Mouse (Mus musculus) midbrain, embryonic 15.5 days (tissue): ENCODE measurements around the gene Arhgap10. TPM values are rescaled to one million over a fixed set of nuclear protein-coding genes. Genes with fewer than 3 reads are reported as not detected.

ENCODE experiments used
- ATAC-seq: fragments of 200-750 bp; cut with Nextera tagmentation; replicated peaks from 2 replicates; pipeline ENCODE4 v1.8.0; 2017; ENCODE audit warnings: moderate TSS enrichment
- H3K27ac ChIP-seq: fragments of 300-500 bp; sonication (generic); 2 replicates; pipeline ENCODE4 v1.5.1; 2015; ENCODE audit warnings: mild to moderate bottlenecking, inconsistent platforms
- H3K27me3 ChIP-seq: fragments of 300-500 bp; sonication (generic); replicated peaks from 2 replicates; pipeline ENCODE4 v1.6.1; 2015; ENCODE audit warnings: inconsistent platforms
- H3K36me3 ChIP-seq: fragments of 300-500 bp; sonication (generic); replicated peaks from 2 replicates; pipeline ENCODE4 v1.6.1; 2015; ENCODE audit warnings: inconsistent platforms
- H3K4me1 ChIP-seq: fragments of 300-500 bp; sonication (generic); 2 replicates; pipeline ENCODE4 v1.6.1; 2015; ENCODE audit warnings: inconsistent platforms
- H3K4me2 ChIP-seq: fragments of 300-500 bp; sonication (generic); 2 replicates; pipeline ENCODE4 v1.6.1; 2015; ENCODE audit warnings: inconsistent platforms, mild to moderate bottlenecking, moderate library complexity
- H3K4me3 ChIP-seq: fragments of 300-500 bp; sonication (generic); 2 replicates; pipeline ENCODE4 v1.5.1; 2015; ENCODE audit warnings: mild to moderate bottlenecking, inconsistent platforms
- H3K9ac ChIP-seq: fragments of 300-500 bp; sonication (generic); 2 replicates; pipeline ENCODE4 v1.6.1; 2015; ENCODE audit warnings: mild to moderate bottlenecking, inconsistent platforms
- H3K9me3 ChIP-seq: fragments of 300-500 bp; sonication (generic); 2 replicates; pipeline ENCODE4 v1.6.1; 2016; ENCODE audit warnings: inconsistent platforms
- WGBS: fragments of 180-500 bp; shearing (Covaris S2); methylation state at CpG from one replicate; pipeline ENCODE4 v1.1.7; 2015; ENCODE audit warnings: mixed read lengths; 5-methylcytosine and 5-hydroxymethylcytosine counted together
- polyA plus RNA-seq: library from polyadenylated mRNA; unstranded; fragments of >200 nt; fragmentation: Nextera tagmentation; extraction: Ambion mirVana; gene quantifications from 2 replicates; pipeline ENCODE4 v1.2.1, GENCODE M21; 2015

Arhgap10 gene
- polyA plus RNA-seq, 1 experiment from 2014 or later, result 3.3 TPM

GRCm38 (mm10) chr8:77406846-77407245 is 110.9 kb downstream of the Arhgap10 start:
- Histone ChIP-seq H3K4me2 (no peak overlapping the region), H3K36me3 (no peaks in the 10 kb centered on the region), H3K9me3 (no peaks in the 10 kb centered on the region), H3K27ac (no peak overlapping the region), H3K27me3 (no peaks in the 10 kb centered on the region), H3K4me1 (no peaks in the 10 kb centered on the region), H3K9ac (no peak overlapping the region), H3K4me3 (no peak overlapping the region)
- ATAC-seq, result no peak
- 74% methylated on average over 13 of the region's 13 CpGs for WGBS

- Histone ChIP-seq H3K9ac (no peak overlapping the region), H3K4me2 (no peak overlapping the region), H3K36me3 (no peaks in the 10 kb centered on the region), H3K27ac (no peak overlapping the region), H3K4me3 (no peak overlapping the region), H3K9me3 (no peaks in the 10 kb centered on the region), H3K4me1 (no peaks in the 10 kb centered on the region), H3K27me3 (no peaks in the 10 kb centered on the region)
- WGBS, result 25% methylated on average over 5 of the region's 5 CpGs
- no peak for ATAC-seq
Measured at GRCm38 (mm10) chr8:77406444-77406843, 111.3 kb downstream of the Arhgap10 start.

GRCm38 (mm10) chr8:77404017-77404416 is 113.7 kb downstream of the Arhgap10 start:
- Histone ChIP-seq H3K27ac (no peak overlapping the region), H3K9ac (no peak overlapping the region), H3K4me2 (no peak overlapping the region), H3K9me3 (no peaks in the 10 kb centered on the region), H3K27me3 (no peaks in the 10 kb centered on the region), H3K4me3 (no peak overlapping the region), H3K4me1 (no peaks in the 10 kb centered on the region), H3K36me3 (no peaks in the 10 kb centered on the region)
- ATAC-seq, result no peak
- 80% methylated on average over 6 of the region's 6 CpGs for WGBS

GRCm38 (mm10) chr8:77401934-77402333 is 115.8 kb downstream of the Arhgap10 start:
- over 99% methylated on average over 3 of the region's 3 CpGs for WGBS

DNA sequence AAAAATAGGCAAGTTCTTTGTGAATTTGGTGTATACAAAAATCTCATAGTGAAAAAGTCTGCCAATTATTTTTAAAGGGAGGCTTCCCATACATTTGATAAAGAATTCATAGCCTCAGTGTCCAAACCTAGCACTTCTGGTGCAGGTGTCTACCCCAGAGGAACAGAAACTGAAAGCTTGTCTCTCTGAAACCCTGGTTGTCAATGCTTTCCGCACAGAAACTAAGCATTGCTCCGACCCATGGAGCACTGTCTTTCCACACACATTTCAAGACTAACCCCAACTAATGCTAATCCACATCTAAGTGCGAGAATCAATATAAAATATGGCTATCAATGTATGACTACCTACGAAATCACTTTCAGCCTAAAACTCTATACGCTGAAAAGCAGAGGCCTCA is 116.6 kb downstream of the Arhgap10 start:
- 94% methylated on average over 5 of the region's 5 CpGs for WGBS
- Histone ChIP-seq H3K4me2 (no peak overlapping the region), H3K27ac (no peak overlapping the region), H3K9ac (no peak overlapping the region), H3K27me3 (no peaks in the 10 kb centered on the region), H3K36me3 (no peaks in the 10 kb centered on the region), H3K4me3 (no peak overlapping the region), H3K9me3 (no peaks in the 10 kb centered on the region), H3K4me1 (no peaks in the 10 kb centered on the region)
- ATAC-seq, result no peak

More at GRCm38 (mm10) chr8:77401934-77402333, 115.8 kb downstream of the Arhgap10 start:
- H3K4me3 ChIP-seq, result no peak overlapping the region
- H3K9me3 ChIP-seq, result no peaks in the 10 kb centered on the region
- H3K36me3 ChIP-seq, result no peaks in the 10 kb centered on the region
- H3K27me3 ChIP-seq, result no peaks in the 10 kb centered on the region
- no peak overlapping the region for H3K4me2 ChIP-seq
- no peak for ATAC-seq
- no peak overlapping the region for H3K27ac ChIP-seq
- no peaks in the 10 kb centered on the region for H3K4me1 ChIP-seq
- H3K9ac ChIP-seq, result no peak overlapping the region

DNA sequence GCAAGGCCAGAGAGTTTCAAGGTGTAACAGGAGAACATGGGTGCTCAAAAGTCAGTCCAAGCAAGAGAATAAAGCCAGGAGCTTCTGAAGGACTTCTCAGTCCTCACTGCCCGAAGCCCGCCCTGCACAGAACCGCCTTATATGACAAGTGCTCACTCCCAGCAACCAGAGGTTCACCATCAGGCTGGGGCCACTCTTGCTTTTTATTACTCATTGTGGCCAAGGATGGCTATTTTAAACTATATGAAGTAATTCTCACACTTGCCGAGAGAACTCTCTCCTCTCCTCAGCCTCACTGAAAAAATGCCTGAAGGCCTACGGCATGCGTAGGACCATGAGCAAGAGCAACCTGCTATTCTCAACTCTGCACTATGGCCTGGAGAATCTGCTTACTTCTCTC is 133.7 kb downstream of the Arhgap10 start:
- Histone ChIP-seq H3K4me2 (no peak overlapping the region), H3K9me3 (no peaks in the 10 kb centered on the region), H3K27ac (no peak overlapping the region), H3K4me3 (no peak overlapping the region), H3K27me3 (no peaks in the 10 kb centered on the region), H3K36me3 (no peaks in the 10 kb centered on the region), H3K4me1 (no peaks in the 10 kb centered on the region), H3K9ac (no peak overlapping the region)
- no peak for ATAC-seq
- 97% methylated on average over 6 of the region's 6 CpGs for WGBS

DNA sequence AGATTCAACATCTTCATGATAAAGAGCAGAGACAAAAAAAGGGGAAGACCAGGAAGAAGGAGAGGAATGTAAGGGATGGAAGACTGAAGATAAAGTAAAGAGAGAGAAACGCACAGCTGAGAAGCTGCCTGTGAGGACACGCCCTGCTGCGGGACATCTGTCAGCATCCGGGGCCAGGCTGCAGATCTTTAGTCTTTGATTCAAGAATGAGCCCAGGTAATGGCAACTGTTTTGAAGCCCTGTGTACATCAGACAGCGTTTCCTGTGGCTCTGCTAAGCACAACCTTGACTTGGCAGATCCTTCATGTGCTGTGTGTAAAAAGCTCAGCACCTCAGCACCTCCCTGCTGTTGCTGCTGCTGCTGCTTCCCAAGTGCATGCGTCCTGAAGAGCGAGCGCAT is 134.1 kb downstream of the Arhgap10 start:
- H3K9me3 ChIP-seq, result no peaks in the 10 kb centered on the region
- H3K27me3 ChIP-seq, result no peaks in the 10 kb centered on the region
- H3K36me3 ChIP-seq, result no peaks in the 10 kb centered on the region
- no peak overlapping the region for H3K4me3 ChIP-seq
- H3K4me1 ChIP-seq, result no peaks in the 10 kb centered on the region
- H3K4me2 ChIP-seq, result no peak overlapping the region
- no peak overlapping the region for H3K27ac ChIP-seq
- H3K9ac ChIP-seq, result no peak overlapping the region
- ATAC-seq, result no peak
- WGBS, result 86% methylated on average over 8 of the region's 8 CpGs

DNA sequence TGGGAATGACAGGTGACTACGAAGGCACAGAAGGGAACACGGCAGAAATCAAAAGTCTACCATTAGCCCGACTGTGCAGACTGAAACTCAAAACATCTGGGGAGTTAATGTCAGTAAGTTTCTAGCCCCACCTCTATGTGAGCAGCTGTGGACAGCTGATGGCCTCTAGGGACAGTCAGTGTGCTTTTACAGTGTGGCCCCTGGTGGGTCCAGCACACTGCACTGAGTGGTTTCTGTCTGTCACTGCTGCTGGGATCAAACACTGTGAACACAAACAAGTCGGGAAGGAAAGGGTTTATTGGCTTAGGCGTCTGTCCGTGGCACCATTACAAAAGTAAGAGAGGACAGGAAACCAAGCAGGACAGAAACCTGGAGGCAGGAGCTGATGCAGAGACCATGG is 136.9 kb downstream of the Arhgap10 start:
- H3K27me3 ChIP-seq, result no peaks in the 10 kb centered on the region
- no peak for ATAC-seq
- no peak overlapping the region for H3K4me3 ChIP-seq
- H3K9ac ChIP-seq, result no peak overlapping the region
- H3K9me3 ChIP-seq, result no peaks in the 10 kb centered on the region
- H3K27ac ChIP-seq, result no peak overlapping the region
- no peak overlapping the region for H3K4me2 ChIP-seq
- peaks cover 6% of the 10 kb centered on the region; the same call in 1 of the 2 replicates for H3K4me1 ChIP-seq
- H3K36me3 ChIP-seq, result no peaks in the 10 kb centered on the region
- WGBS, result 87% methylated on average over 6 of the region's 6 CpGs

- Histone ChIP-seq H3K9ac (no peak overlapping the region), H3K27ac (no peak overlapping the region), H3K27me3 (no peaks in the 10 kb centered on the region), H3K4me3 (no peak overlapping the region), H3K9me3 (no peaks in the 10 kb centered on the region), H3K4me2 (no peak overlapping the region), H3K36me3 (no peaks in the 10 kb centered on the region), H3K4me1 (peaks cover 10% of the 10 kb centered on the region; the same call in 1 of the 2 replicates)
- 55% methylated on average over 11 of the region's 11 CpGs for WGBS
- ATAC-seq, result no peak
Measured at GRCm38 (mm10) chr8:77379300-77379699, 138.5 kb downstream of the Arhgap10 start.

- H3K9ac ChIP-seq, result no peak overlapping the region
- H3K4me3 ChIP-seq, result no peak overlapping the region
- no peak overlapping the region for H3K27ac ChIP-seq
- H3K9me3 ChIP-seq, result no peaks in the 10 kb centered on the region
- 31% methylated on average over 5 of the region's 5 CpGs for WGBS
- H3K27me3 ChIP-seq, result no peaks in the 10 kb centered on the region
- no peak overlapping the region for H3K4me2 ChIP-seq
- no peaks in the 10 kb centered on the region for H3K36me3 ChIP-seq
- H3K4me1 ChIP-seq, result peaks cover 10% of the 10 kb centered on the region; the same call in 1 of the 2 replicates
- ATAC-seq, result peak; percentile 55
Measured at GRCm38 (mm10) chr8:77376451-77376853, 141.3 kb downstream of the Arhgap10 start.

DNA sequence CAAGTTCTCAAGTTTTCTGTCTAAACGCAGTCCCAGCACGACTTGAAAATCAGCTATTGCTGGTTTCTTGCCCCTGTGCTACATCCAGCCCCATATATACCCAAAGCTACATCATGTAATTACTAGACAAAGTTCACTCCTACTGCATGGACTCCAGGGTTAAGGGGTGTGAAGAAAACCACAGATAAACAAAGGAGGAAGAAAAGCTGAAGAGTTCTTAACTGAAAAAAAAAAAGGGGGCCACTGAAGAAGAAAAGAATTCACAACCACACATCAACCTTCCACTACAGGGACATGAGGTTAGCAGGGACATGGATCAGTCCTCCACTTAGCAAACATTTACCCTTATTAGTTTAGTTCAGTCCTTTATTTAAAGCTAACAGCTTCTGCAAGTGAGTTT is 141.8 kb downstream of the Arhgap10 start:
- no peaks in the 10 kb centered on the region for H3K9me3 ChIP-seq

GRCm38 (mm10) chr8:77371006-77371405 is 146.7 kb downstream of the Arhgap10 start:
- Histone ChIP-seq H3K9me3 (no peaks in the 10 kb centered on the region), H3K9ac (no peak overlapping the region), H3K27me3 (no peaks in the 10 kb centered on the region), H3K36me3 (no peaks in the 10 kb centered on the region), H3K4me3 (no peak overlapping the region), H3K4me1 (0 out of 2 replicates have a peak, but pooled peaks cover 4% of the 10 kb centered on the region), H3K27ac (no peak overlapping the region), H3K4me2 (no peak overlapping the region)
- WGBS, result 94% methylated on average over 6 of the region's 6 CpGs
- ATAC-seq, result no peak

More for the DNA sequence above, 141.8 kb downstream of the Arhgap10 start:
- no peak overlapping the region for H3K27ac ChIP-seq
- no peaks in the 10 kb centered on the region for H3K36me3 ChIP-seq
- H3K4me3 ChIP-seq, result no peak overlapping the region
- H3K4me2 ChIP-seq, result no peak overlapping the region
- 87% methylated on average over 2 of the region's 2 CpGs for WGBS
- H3K9ac ChIP-seq, result no peak overlapping the region
- H3K27me3 ChIP-seq, result no peaks in the 10 kb centered on the region
- no peak for ATAC-seq
- peaks cover 10% of the 10 kb centered on the region; the same call in 1 of the 2 replicates for H3K4me1 ChIP-seq

DNA sequence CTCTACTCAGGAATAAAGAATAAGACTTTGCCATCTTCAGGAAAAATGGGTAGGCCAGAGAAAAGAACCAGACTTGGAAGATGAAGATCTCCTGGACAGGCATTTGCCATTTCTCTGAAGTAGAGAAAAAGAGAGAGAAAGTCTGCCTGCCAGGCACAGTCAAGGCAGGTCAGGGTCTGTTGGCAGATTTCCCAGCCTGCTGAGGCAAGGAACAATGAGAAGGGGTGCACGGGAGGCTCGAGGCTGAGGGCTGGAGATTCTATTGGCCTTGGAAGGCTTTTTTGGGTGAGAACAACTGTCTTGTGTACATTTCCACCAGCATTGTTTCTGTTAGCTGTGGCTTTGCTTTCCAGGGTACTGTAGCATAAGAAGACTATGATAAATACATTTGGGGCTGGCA is 147.4 kb downstream of the Arhgap10 start:
- no peaks in the 10 kb centered on the region for H3K9me3 ChIP-seq
- 0 out of 2 replicates have a peak, but pooled peaks cover under 1% of the 10 kb centered on the region for H3K4me1 ChIP-seq
- no peak overlapping the region for H3K27ac ChIP-seq
- ATAC-seq, result no peak; the same call in 1 of the 2 replicates
- H3K4me3 ChIP-seq, result no peak overlapping the region
- H3K36me3 ChIP-seq, result no peaks in the 10 kb centered on the region
- 20% methylated on average over 2 of the region's 2 CpGs for WGBS
- no peak overlapping the region for H3K4me2 ChIP-seq
- no peak overlapping the region for H3K9ac ChIP-seq
- no peaks in the 10 kb centered on the region for H3K27me3 ChIP-seq
